Mouse (Mus musculus): ENCODE measurements around the gene Exo1. TPM values are rescaled to one million over a fixed set of nuclear protein-coding genes. Genes with fewer than 3 reads are reported as not detected.

Gene Exo1
- polyA plus RNA-seq, 1 experiment from 2014 or later, result 46.2 TPM

- ATAC-seq, result no peak
- Histone ChIP-seq H3K27me3 (replicated peaks; ENCODE audit: control insufficient read depth, insufficient read depth, low read length) (no peaks in the 10 kb centered on the region), H3K4me1 (ENCODE audit: control insufficient read depth, insufficient read depth, low read length) (no peaks in the 10 kb centered on the region), H3K27ac (ENCODE audit: low read length) (no peak overlapping the region), H3K4me3 (ENCODE audit: low read length) (no peak overlapping the region), H3K36me3 (ENCODE audit: control insufficient read depth, insufficient read depth, low read length) (no peaks in the 10 kb centered on the region), H3K9me3 (ENCODE audit: control insufficient read depth, low read length) (no peaks in the 10 kb centered on the region), H3K9ac (ENCODE audit: low read depth, low read length) (no peak overlapping the region), H3K4me2 (ENCODE audit: low read depth, low read length) (no peak overlapping the region)
- WGBS, result 92% methylated on average over 7 of the region's 7 CpGs
Measured at GRCm38 (mm10) chr1:175943168-175943567, 62.8 kb downstream of the Exo1 start.

- H3K4me1 ChIP-seq (ENCODE audit: control insufficient read depth, insufficient read depth, low read length), result no peaks in the 10 kb centered on the region
- no peaks in the 10 kb centered on the region for H3K27me3 ChIP-seq (replicated peaks; ENCODE audit: control insufficient read depth, insufficient read depth, low read length)
- no peak overlapping the region for H3K27ac ChIP-seq (ENCODE audit: low read length)
- no peaks in the 10 kb centered on the region for H3K9me3 ChIP-seq (ENCODE audit: control insufficient read depth, low read length)
- no peak overlapping the region for H3K4me2 ChIP-seq (ENCODE audit: low read depth, low read length)
- H3K9ac ChIP-seq (ENCODE audit: low read depth, low read length), result no peak overlapping the region
- H3K4me3 ChIP-seq (ENCODE audit: low read length), result no peak overlapping the region
- no peak for ATAC-seq
- 63% methylated on average over 4 of the region's 4 CpGs for WGBS
- no peaks in the 10 kb centered on the region for H3K36me3 ChIP-seq (ENCODE audit: control insufficient read depth, insufficient read depth, low read length)
Measured at GRCm38 (mm10) chr1:175946718-175947315, 66.4 kb downstream of the Exo1 start.

- Histone ChIP-seq H3K9ac (ENCODE audit: low read depth, low read length) (no peak overlapping the region), H3K27me3 (replicated peaks; ENCODE audit: control insufficient read depth, insufficient read depth, low read length) (no peaks in the 10 kb centered on the region), H3K4me1 (ENCODE audit: control insufficient read depth, insufficient read depth, low read length) (no peaks in the 10 kb centered on the region), H3K9me3 (ENCODE audit: control insufficient read depth, low read length) (no peaks in the 10 kb centered on the region), H3K4me2 (ENCODE audit: low read depth, low read length) (no peak overlapping the region), H3K27ac (ENCODE audit: low read length) (no peak overlapping the region), H3K36me3 (ENCODE audit: control insufficient read depth, insufficient read depth, low read length) (no peaks in the 10 kb centered on the region), H3K4me3 (ENCODE audit: low read length) (no peak overlapping the region)
- WGBS, result 81% methylated on average over 3 of the region's 3 CpGs
- no peak for ATAC-seq
Measured at GRCm38 (mm10) chr1:175950421-175950820, 70.0 kb downstream of the Exo1 start.

- no peak for ATAC-seq
- H3K27me3 ChIP-seq (replicated peaks; ENCODE audit: control insufficient read depth, insufficient read depth, low read length), result no peaks in the 10 kb centered on the region
- H3K9me3 ChIP-seq (ENCODE audit: control insufficient read depth, low read length), result no peaks in the 10 kb centered on the region
- H3K9ac ChIP-seq (ENCODE audit: low read depth, low read length), result no peak overlapping the region
- no peak overlapping the region for H3K4me3 ChIP-seq (ENCODE audit: low read length)
- no peak overlapping the region for H3K4me2 ChIP-seq (ENCODE audit: low read depth, low read length)
- no peaks in the 10 kb centered on the region for H3K4me1 ChIP-seq (ENCODE audit: control insufficient read depth, insufficient read depth, low read length)
- WGBS, result 79% methylated on average over 2 of the region's 2 CpGs
- H3K36me3 ChIP-seq (ENCODE audit: control insufficient read depth, insufficient read depth, low read length), result no peaks in the 10 kb centered on the region
- H3K27ac ChIP-seq (ENCODE audit: low read length), result no peak overlapping the region
Measured at GRCm38 (mm10) chr1:175950851-175951250, 70.5 kb downstream of the Exo1 start.

- Histone ChIP-seq H3K27ac (ENCODE audit: low read length) (no peak overlapping the region), H3K4me2 (ENCODE audit: low read depth, low read length) (no peak overlapping the region), H3K4me3 (ENCODE audit: low read length) (no peak overlapping the region), H3K9ac (ENCODE audit: low read depth, low read length) (no peak overlapping the region), H3K27me3 (replicated peaks; ENCODE audit: control insufficient read depth, insufficient read depth, low read length) (no peaks in the 10 kb centered on the region), H3K36me3 (ENCODE audit: control insufficient read depth, insufficient read depth, low read length) (no peaks in the 10 kb centered on the region), H3K9me3 (ENCODE audit: control insufficient read depth, low read length) (no peaks in the 10 kb centered on the region), H3K4me1 (ENCODE audit: control insufficient read depth, insufficient read depth, low read length) (no peaks in the 10 kb centered on the region)
- WGBS, result 82% methylated on average over 2 of the region's 2 CpGs
- no peak for ATAC-seq
Measured at GRCm38 (mm10) chr1:175961786-175962185, 81.4 kb downstream of the Exo1 start.

Other genes starting within 250 kb of the Exo1 start
- 5.6 and 5.9 TPM in 2 replicates for gene Opn3, start 187.8 kb upstream of the Exo1 start, polyA plus RNA-seq (2015; fragmentation: Nextera tagmentation; extraction: Ambion mirVana)
- gene Chml, start 187.7 kb upstream of the Exo1 start, polyA plus RNA-seq (2015; fragmentation: Nextera tagmentation; extraction: Ambion mirVana), result 1.7 and 2.1 TPM in 2 replicates
- not detected in 2 replicates for gene Wdr64, start 182.0 kb upstream of the Exo1 start, polyA plus RNA-seq (2015; fragmentation: Nextera tagmentation; extraction: Ambion mirVana)
- 0.07 TPM in 1 of 2 replicates, not detected in the other for gene Gm38100, start 39.7 kb downstream of the Exo1 start, polyA plus RNA-seq (2015; fragmentation: Nextera tagmentation; extraction: Ambion mirVana)
- 0.15 and 0.61 TPM in 2 replicates for gene Rbm8a2, start 98.5 kb downstream of the Exo1 start, polyA plus RNA-seq (2015; fragmentation: Nextera tagmentation; extraction: Ambion mirVana)